Mouse (Mus musculus): Measurements from ENCODE around the gene Tsr3.

Gene Tsr3

DNA sequence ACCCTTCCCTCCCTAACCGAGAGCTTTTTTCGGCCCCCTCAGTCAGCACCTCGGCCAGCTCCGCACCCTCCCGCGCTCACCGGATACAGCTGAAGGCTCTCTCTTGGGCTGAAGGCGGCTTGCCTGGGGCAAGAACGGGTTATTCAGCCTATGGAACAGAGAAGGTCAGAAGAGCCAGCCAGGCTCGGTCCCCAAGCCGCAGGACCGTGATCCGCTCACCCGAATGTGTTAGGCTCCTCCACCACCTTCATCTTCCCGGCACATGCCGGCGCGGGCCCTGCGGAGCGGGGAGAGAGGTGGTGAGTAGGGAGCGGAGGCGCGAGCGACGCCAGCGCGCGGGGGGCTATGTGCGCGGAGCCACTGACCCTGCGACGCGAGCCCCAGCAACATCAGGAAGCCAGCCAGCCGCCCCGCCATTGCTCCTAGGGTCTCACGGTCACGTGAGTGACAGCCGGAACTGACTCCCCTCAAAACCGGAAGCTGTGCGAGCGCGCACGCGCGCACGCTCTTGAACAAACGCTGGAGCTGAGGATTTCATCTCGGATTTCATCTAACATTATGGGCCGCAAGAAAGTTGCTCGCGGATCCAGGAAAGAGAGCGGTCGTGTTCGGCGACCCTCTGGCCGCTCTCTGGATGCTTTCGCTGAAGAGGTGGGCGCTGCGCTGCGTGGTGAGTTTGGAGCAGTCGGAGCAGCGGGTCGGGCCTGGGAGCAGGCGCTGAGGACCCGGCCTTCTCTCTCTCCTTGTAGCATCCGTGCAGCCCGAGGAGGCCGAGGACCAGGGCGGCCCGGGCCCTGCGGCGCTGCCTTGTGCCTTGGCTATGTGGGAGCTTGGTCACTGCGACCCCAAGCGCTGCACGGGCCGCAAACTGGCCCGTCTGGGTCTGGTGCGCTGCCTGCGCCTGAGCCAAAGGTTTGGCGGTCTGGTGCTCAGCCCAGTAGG is at the start of gene Tsr3, which contains the start of gene Gnptg:
Gene Tsr3 (plus strand): TSS at position 476 of the 942 bp plus-strand sequence.
Gene Gnptg (minus strand): TSS at position 430 of the 942 bp plus-strand sequence.
- peak; percentile 81 for DNase-seq

GRCm38 (mm10) chr17:25202401-25202800 is 37.6 kb upstream of the Tsr3 start:
- no peak for DNase-seq

DNA sequence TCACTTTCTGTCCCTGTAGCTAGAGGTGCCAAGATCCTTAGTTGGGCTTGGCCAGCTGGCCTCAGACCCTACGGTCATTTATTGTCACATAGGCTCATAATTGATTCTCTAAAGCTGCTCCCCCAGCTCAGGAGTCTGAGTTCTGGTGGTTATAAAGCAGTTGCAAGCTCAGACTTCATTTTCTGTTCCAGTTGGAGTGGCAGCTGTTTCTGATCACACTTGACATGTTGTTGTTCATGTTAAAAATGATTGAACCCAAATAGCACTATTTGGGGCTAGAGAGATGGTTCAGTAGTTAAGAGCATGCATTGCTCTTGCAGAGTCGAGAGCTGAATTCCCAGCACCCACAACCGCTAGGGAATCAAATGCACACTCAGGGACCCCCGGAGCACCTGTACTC is 30.0 kb upstream of the Tsr3 start:
- no peak for DNase-seq

GRCm38 (mm10) chr17:25210680-25211466 is 29.1 kb upstream of the Tsr3 start:
- DNase-seq, result peak; percentile 91

GRCm38 (mm10) chr17:25211705-25212104 is 28.3 kb upstream of the Tsr3 start:
- no peak for DNase-seq

GRCm38 (mm10) chr17:25215431-25215830 is 24.5 kb upstream of the Tsr3 start:
- no peak for DNase-seq

GRCm38 (mm10) chr17:25218967-25219366 is 21.0 kb upstream of the Tsr3 start:
- DNase-seq, result no peak

- no peak for DNase-seq
Observed at GRCm38 (mm10) chr17:25219492-25220295, 20.3 kb upstream of the Tsr3 start.

GRCm38 (mm10) chr17:25220746-25221145 is 19.2 kb upstream of the Tsr3 start:
- no peak for DNase-seq

DNA sequence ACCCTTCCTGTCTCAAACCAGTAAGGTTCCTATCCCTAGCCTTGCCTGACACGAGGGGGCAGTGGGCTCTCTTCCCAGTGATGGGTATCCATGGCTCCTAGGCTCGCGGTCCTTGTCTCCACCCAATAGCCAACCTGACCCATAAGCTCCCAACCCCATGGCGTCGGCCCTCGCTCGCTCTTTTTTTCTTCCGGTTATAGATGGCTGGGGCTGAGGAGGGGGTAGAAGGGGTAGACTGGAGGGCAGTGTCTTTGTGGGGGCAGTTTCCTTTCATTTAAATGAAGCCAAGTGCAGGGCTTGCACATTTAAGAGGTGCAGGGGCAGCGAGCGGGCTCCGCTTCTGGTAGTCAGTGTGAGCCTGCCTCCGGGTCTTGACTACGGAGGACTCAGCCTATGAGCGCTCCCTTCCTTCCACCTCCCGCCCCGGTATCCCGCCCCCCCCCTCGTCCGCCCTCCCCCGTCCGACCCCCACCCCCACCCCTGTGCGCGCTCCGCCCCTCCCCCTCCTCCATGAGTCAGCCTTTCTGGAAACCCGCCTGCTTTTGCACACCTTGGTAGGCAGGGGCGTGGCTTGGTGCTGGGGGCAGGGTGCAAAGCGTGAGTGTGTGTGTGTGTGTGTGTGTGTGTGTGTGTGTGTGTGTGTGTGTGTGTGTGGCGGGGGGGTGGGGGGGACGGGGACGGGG is 18.0 kb upstream of the Tsr3 start:
- DNase-seq, result peak; percentile 86

GRCm38 (mm10) chr17:25222504-25222940 is 17.4 kb upstream of the Tsr3 start:
- peak; percentile 81 for DNase-seq

- DNase-seq, result peak; percentile 51
Observed at GRCm38 (mm10) chr17:25222951-25223601, 16.9 kb upstream of the Tsr3 start.

DNA sequence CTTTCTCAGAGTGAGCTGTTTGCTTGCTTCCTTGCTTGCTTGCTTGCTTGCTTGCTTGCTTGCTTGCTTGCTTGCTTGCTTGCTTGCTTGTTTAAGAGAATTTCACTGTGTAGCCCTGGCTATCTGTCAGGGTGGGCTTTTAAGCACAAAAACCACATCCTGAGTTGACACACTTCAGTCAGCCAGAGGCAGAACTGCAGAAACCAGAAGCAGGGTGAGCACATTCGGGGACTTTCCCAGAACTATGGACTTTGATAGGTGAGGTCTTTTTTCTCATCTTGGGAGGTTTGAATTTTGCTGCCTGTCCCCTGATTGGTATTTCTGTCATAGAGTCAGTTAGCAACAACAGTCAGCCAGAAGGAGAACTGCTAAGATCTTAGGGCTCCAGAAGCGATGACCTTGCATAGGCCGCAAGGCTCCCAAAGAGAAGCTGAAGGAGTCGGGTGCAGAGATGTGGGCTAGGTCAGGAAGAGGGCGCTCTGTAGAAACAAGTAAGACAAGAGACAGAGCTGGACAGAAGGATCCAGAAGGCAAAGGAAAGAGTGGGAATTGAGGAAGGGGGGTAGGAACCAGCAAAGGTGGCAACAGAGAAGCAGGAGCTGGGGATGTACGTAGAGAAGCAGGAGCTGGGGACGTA is 15.3 kb upstream of the Tsr3 start:
- no peak for DNase-seq

- no peak for DNase-seq
Observed at GRCm38 (mm10) chr17:25225659-25226058, 14.3 kb upstream of the Tsr3 start.

- DNase-seq, result no peak
Observed at GRCm38 (mm10) chr17:25227991-25228390, 12.0 kb upstream of the Tsr3 start.

DNA sequence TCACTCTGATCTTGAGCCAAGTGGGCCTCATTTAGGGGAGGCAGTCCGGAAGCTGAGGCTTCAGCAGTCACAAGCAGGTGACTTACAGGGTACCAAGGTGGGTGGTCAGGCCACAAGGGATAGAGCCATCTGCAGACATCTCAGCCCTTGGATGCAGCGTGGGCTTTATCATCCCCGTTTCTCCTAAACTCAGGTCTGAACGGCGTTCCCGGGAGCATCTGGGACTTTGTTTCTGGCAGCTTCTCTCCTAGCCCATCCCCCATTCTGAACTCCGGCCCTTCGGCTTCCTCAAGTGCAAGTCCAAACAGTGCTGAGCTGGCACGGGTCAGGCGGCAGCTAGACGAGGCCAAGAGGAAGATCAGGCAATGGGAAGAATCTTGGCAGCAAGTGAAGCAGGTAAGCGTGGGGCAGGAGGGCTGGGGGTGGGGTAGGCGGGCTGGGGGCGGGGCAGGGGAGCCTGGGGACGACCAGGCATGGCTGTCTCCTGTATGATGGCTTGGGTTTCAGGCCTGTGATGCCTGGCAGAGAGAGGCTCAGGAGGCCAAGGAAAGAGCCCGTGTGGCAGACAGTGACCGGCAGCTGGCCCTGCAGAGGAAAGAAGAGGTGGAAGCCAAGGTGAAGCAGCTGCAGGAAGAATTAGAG is 9.8 kb upstream of the Tsr3 start:
- DNase-seq, result peak; percentile 21

DNA sequence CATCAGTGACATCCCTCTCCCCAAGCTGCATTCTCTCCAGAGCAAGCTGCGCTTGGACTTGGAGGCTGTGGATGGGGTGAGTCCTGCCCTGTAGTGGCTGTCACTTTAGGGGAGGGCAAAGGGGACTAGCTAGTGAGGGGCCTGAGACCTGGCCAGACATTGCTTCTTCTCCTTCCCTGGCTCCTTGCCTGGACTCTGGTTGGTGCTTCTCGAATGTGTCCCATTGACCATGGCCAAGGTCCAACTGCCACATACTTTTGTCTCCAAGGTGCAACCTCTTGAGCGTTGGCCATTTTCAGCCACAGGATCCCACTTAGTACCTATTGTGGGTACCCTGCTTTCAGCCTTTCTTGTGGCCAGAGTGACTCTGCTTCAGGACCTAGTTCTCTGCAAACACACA is 9.3 kb upstream of the Tsr3 start:
- DNase-seq, result peak; percentile 43

DNA sequence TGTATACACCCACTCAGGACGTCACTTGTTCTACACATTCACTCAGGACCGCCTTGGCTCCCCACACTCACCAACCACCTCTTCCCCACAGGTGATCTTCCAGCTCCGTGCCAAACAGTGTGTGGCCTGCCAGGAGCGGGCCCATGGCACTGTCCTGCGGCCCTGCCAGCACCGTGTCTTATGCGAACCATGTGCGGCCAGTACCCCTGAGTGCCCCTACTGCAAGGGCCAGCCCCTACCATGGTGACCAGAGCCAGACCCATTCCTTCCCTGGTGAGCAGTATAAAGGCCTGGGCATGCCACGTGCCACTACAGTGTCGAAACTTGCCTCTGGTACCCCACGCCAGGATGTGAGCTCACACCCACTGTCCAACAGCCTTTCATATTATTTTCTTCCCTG is 8.3 kb upstream of the Tsr3 start:
- DNase-seq, result peak; percentile 29

- DNase-seq, result no peak
Observed at GRCm38 (mm10) chr17:25235635-25236034, 4.3 kb upstream of the Tsr3 start.

DNA sequence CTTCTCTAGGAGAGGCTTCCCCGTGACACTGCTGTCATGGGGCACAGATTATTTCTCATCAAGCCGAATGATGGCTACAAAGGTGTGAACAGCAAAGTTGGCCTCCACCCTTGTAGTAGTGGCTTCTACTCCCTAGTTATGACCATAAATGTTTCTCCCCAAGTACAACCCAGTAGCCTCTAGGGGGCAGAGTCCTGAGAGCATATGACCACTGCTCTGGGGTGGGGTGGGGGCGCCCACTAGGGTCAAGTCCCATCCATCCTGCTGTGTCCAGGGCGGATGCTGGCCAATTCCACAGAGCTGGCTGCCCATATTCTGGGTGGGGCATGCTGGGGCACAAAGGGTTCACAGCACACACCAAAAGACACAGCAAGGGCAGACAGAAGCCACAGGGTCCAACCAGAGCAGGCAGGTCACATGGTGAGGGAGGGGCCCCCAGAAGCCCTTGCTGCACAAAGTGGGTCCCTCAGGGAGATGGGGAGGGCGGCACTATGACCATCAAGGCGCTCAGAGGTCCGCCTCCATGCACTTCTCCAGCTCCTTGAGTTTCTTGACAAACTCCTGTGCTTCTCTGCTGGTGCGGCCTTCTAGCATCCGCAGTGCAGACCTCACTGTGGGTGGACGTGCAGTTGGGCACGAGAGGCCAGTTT is 3.3 kb downstream of the Tsr3 start:
- DNase-seq, result peak; percentile 26

All from cerebellum, adult 9-11 months (tissue).